Mouse (Mus musculus) C2C12 (cell line): ENCODE results near the gene Mr1.

ENCODE experiments used
- CTCF ChIP-seq: IDR thresholded peaks from one replicate; pipeline ENCODE4 v1.5.1; 2011; ENCODE audit not compliant: control insufficient read depth, insufficient read depth, insufficient read length
- MAX ChIP-seq: IDR thresholded peaks from one replicate; pipeline ENCODE4 v1.6.1; 2011; ENCODE audit warnings: mild to moderate bottlenecking, control low read depth
- MYOD1 ChIP-seq: IDR thresholded peaks from one replicate; pipeline ENCODE4 v1.6.1; 2011; ENCODE audit warnings: low read depth; ENCODE audit not compliant: control insufficient read depth, insufficient read length
- MYOG ChIP-seq: IDR thresholded peaks from one replicate; pipeline ENCODE4 v1.6.1; 2011; ENCODE audit not compliant: control insufficient read depth, insufficient read length; ENCODE audit errors: extremely low read depth
- USF1 ChIP-seq: IDR thresholded peaks from one replicate; pipeline ENCODE4 v1.6.1; 2011; ENCODE audit warnings: low read depth, mild to moderate bottlenecking, control low read depth, moderate library complexity

GRCm38 (mm10) chr1:155113946-155114345 is 32.7 kb downstream of the Mr1 start:
- TF ChIP-seq CTCF (no peak), MAX (no peak), MYOD1 (no peak), USF1 (no peak), MYOG (no peak)
